Mouse (Mus musculus) fibroblast of lung, adult 2 months (primary cell): ENCODE measurements around the gene Catsper4.

ENCODE experiments used
- DNase-seq: peaks from one replicate; pipeline ENCODE4 v3.0.0-alpha.2; 2011; ENCODE audit warnings: low read depth

Gene Catsper4

GRCm38 (mm10) chr4:134181825-134182224 is 45.4 kb downstream of the Catsper4 start:
- DNase-seq, result no peak

- no peak for DNase-seq
Observed at GRCm38 (mm10) chr4:134181112-134181511, 46.1 kb downstream of the Catsper4 start.

- no peak for DNase-seq
Observed at GRCm38 (mm10) chr4:134172391-134172790, 54.8 kb downstream of the Catsper4 start.

DNA sequence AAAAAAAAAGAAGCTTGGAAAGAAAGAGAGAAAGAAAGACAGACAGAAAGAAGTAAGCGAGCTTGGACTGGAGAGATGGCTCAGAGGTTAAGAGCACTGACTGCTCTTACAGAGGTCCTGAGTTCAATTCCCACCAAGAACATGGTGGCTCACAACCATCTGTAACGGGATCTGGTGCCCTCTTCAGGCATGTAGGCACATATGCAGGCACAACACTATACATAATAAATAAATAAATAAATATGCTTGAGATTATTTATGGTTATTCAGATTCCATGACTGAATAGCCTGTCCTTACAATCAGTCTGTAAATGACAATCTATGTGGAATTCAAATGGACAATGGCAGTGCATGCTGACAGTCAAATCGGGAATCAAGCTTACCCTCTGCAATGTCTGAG is 60.3 kb downstream of the Catsper4 start:
- no peak for DNase-seq

GRCm38 (mm10) chr4:134165548-134166465 is 61.4 kb downstream of the Catsper4 start:
- no peak for DNase-seq

GRCm38 (mm10) chr4:134165024-134165423 is 62.2 kb downstream of the Catsper4 start:
- DNase-seq, result no peak

DNA sequence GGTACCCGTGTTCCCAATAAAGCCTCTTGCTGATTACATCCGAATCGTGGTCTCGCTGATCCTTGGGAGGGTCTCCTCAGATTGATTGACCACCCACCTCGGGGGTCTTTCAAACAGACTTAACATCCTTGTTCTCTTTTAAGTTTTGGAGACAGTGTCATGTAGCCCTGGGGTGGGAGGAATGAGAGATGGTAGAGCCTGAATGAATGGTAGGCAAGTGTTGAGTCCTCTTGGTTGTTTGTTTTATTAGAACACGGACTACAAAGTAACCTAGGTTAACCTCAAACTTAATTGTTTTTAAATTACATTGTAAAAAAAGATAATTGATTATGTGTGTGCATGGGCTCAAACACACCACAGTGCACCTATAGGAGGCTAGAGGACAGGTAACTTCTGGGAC is 62.6 kb downstream of the Catsper4 start:
- no peak for DNase-seq
